Mouse (Mus musculus) heart, adult 2 months (tissue): ENCODE measurements around the gene Phactr1. TPM values are rescaled to one million over a fixed set of nuclear protein-coding genes. Genes with fewer than 3 reads are reported as not detected.

Source experiments
- DNase-seq, 2 experiments: peaks; one replicate each; pipeline ENCODE4 v3.0.0; 2021
- H3K27ac ChIP-seq: fragments of 200-600 bp; 2 replicates; pipeline ENCODE4 v1.8.1; 2022
- H3K27me3 ChIP-seq: fragments of 200-500 bp; 2 replicates; pipeline ENCODE4 v1.6.1; 2012; ENCODE audit warnings: mild to moderate bottlenecking, low read length, inconsistent platforms, mixed read lengths; ENCODE audit not compliant: control insufficient read depth, insufficient read depth
- H3K36me3 ChIP-seq: fragments of 200-500 bp; 2 replicates; pipeline ENCODE4 v1.6.1; 2012; ENCODE audit warnings: low read length, inconsistent platforms; ENCODE audit not compliant: control insufficient read depth, insufficient read depth
- H3K4me1 ChIP-seq: fragments of 200-500 bp; 2 replicates; pipeline ENCODE4 v1.6.1; 2011; ENCODE audit warnings: low read length; ENCODE audit not compliant: control insufficient read depth, insufficient read depth
- H3K4me3 ChIP-seq: fragments of 200-600 bp; 2 replicates; pipeline ENCODE4 v1.8.1; 2022
- H3K79me2 ChIP-seq: fragments of 200-500 bp; replicated peaks from 2 replicates; pipeline ENCODE4 v1.6.1; 2012; ENCODE audit warnings: mild to moderate bottlenecking, inconsistent platforms, low read length, moderate library complexity, mixed read lengths; ENCODE audit not compliant: control insufficient read depth, insufficient read depth
- H3K9ac ChIP-seq: fragments of 200-500 bp; 2 replicates; pipeline ENCODE4 v1.6.1; 2012; ENCODE audit warnings: low read depth, mild to moderate bottlenecking, control low read depth, inconsistent platforms, low read length, mixed read lengths
- CTCF ChIP-seq: fragments of 200-600 bp; IDR thresholded peaks from 2 replicates; pipeline ENCODE4 v1.8.1; 2022; ENCODE audit warnings: antibody characterized with exemption, mild to moderate bottlenecking, moderate library complexity
- EP300 ChIP-seq: fragments of 200-500 bp; IDR thresholded peaks from 2 replicates; pipeline ENCODE4 v1.6.1; 2011; ENCODE audit warnings: low read depth, low read length, control low read depth; ENCODE audit not compliant: insufficient read depth
- POLR2A ChIP-seq: fragments of 200-500 bp; IDR thresholded peaks from 2 replicates; pipeline ENCODE4 v1.6.1; 2011; ENCODE audit warnings: mild to moderate bottlenecking, low read depth, low read length, control low read depth; ENCODE audit not compliant: insufficient read depth
- WGBS: fragments of 180-500 bp; shearing (Covaris S2); methylation state at CpG from one replicate; pipeline ENCODE4 v1.1.7; 2018; 5-methylcytosine and 5-hydroxymethylcytosine counted together
- intact Hi-C: fragments of 180-260 bp; cut with DNase I; formaldehyde crosslinking; loops from one replicate; pipeline ENCODE4 v1.15.1; 2025
- polyA plus RNA-seq: library from polyadenylated mRNA; depleted of rRNA; stranded (reverse); fragments of >200 nt; gene quantifications from 2 replicates; pipeline ENCODE4 v1.2.3, GENCODE M21; 2012
- total RNA-seq, 2 experiments: library from RNA; stranded (reverse); gene quantifications; 2 replicates each; pipeline ENCODE4 v1.2.3; 2021

Phactr1 gene
- total and polyA plus RNA-seq, 3 experiments: 3.0 to 5.5 (median 4.6) TPM

DNA sequence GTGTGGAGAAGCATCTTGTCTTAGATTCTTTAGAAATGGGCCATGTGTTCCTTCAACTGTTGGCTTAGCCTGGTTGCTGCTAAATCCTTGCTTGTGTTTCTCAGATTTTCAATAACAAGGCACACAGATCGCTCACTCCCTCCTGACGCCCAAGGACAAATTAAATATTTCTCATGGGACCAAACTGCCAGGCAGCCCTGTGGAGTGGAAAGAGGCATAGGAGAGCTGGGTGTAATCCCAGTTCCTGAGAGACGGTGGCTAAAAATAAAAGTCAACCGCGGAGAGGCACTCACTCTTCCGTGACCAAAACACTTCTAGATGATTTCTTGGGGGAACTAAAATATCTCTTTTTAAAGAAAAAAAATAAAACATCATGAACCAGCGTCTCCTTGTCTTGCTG, 143.5 kb downstream of the Phactr1 start:
- Histone ChIP-seq H3K79me2 (no peaks in the 10 kb centered on the region), H3K4me1 (no peaks in the 10 kb centered on the region), H3K27me3 (no peaks in the 10 kb centered on the region), H3K27ac (no peak overlapping the region), H3K9ac (no peak overlapping the region), H3K36me3 (no peaks in the 10 kb centered on the region), H3K4me3 (no peak overlapping the region)
- 64% methylated on average over 7 of the region's 7 CpGs for WGBS
- DNase-seq: peak in 1 of 2 experiments; percentile 6
- TF ChIP-seq POLR2A (no peak), EP300 (no peak), CTCF (no peak)
- intact Hi-C loops: loop anchor here (5.0 kb wide), 1 partner anchor 58 kb away; no protein-coding TSS in a partner anchor

DNA sequence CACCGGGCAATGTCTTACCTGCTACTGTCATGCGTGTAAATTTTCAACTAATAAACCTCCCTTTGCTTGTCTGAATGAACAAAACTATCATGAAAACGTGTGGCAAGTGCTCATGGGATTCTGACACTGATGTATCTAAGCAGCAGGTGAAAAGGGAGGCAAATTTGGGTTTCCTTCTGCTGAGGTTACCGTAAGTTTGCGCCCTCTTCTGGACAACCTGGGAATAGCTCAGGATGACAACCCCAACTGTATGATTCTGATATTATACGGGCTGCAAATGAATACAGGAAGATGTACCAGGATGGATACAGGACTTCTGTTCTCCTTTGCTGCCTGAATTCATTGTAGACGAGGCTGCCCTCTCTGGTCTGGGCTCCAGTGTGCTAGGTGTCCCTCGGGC, 146.2 kb downstream of the Phactr1 start:
- peak; percentile 16 to 52 for DNase-seq
- H3K27me3 ChIP-seq: no peaks in the 10 kb centered on the region
- no peak overlapping the region for H3K4me3 ChIP-seq
- H3K27ac ChIP-seq: no peak overlapping the region
- intact Hi-C loops: no loop called here
- TF ChIP-seq POLR2A (no peak), EP300 (no peak), CTCF (peak; percentile 85)
- 62% methylated on average over 8 of the region's 8 CpGs for WGBS
- H3K79me2 ChIP-seq: no peaks in the 10 kb centered on the region
- H3K9ac ChIP-seq: no peak overlapping the region
- no peaks in the 10 kb centered on the region for H3K4me1 ChIP-seq
- no peaks in the 10 kb centered on the region for H3K36me3 ChIP-seq

DNA sequence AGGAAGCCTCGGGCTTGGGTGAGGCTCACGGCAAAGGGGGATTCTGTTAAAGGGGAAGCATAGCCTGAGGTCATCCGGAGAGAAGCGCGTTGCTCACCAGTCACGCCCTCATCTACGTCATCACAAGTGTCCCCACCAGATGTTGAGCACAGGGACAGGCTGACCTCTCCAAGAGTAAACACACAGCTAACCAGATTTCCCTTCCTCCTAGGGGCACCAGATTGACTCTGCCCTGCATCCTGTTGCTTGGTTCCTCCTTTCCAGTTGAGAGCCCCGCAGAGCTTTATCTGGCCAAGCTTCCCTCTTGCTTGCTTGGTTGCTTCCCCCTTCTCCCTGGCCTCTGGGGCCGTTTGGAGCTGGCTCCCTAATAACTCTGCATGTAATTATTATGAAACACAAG, 148.6 kb downstream of the Phactr1 start:
- intact Hi-C loops: no loop called here
- Histone ChIP-seq H3K79me2 (no peaks in the 10 kb centered on the region), H3K4me1 (no peaks in the 10 kb centered on the region), H3K36me3 (no peaks in the 10 kb centered on the region), H3K27me3 (no peaks in the 10 kb centered on the region), H3K9ac (no peak overlapping the region), H3K27ac (no peak overlapping the region), H3K4me3 (no peak overlapping the region; the same call in 1 of the 2 replicates)
- TF ChIP-seq CTCF (no peak), POLR2A (no peak), EP300 (no peak)
- peak; percentile 42 to 67 for DNase-seq
- WGBS: 8% methylated on average over 9 of the region's 9 CpGs

DNA sequence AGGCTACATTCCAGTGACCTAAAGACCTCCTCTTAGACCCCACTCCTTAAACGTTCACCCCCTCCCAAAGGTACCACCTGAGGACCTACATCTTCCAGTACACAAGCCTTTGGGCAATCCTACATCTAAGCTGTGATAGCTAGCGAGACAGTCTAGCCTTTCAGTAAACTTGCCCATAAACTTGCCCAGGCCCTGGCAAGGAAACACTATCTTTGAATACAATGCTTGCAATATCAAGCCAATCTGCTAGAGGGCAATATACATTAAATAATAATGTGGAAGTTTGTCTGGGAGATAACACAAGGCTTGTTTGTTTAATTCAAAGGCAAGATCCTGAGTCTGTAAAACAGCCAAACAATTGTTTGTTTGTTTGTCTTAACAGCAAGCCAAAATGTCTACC, 155.0 kb downstream of the Phactr1 start:
- no peak overlapping the region for H3K27ac ChIP-seq
- no peaks in the 10 kb centered on the region for H3K36me3 ChIP-seq
- intact Hi-C loops: loop anchor here (5.0 kb wide), 2 partner anchors 47 to 257 kb away; no protein-coding TSS in a partner anchor
- TF ChIP-seq POLR2A (no peak), EP300 (no peak), CTCF (peak; percentile 71)
- 48% methylated on average over 2 of the region's 2 CpGs for WGBS
- no peaks in the 10 kb centered on the region for H3K79me2 ChIP-seq
- no peak overlapping the region for H3K4me3 ChIP-seq
- no peaks in the 10 kb centered on the region for H3K4me1 ChIP-seq
- peak in 1 of 2 experiments; percentile 10 for DNase-seq
- H3K27me3 ChIP-seq: no peaks in the 10 kb centered on the region
- no peak overlapping the region for H3K9ac ChIP-seq

- Histone ChIP-seq H3K79me2 (no peaks in the 10 kb centered on the region), H3K4me1 (no peaks in the 10 kb centered on the region), H3K36me3 (no peaks in the 10 kb centered on the region), H3K9ac (no peak overlapping the region), H3K27me3 (no peaks in the 10 kb centered on the region), H3K4me3 (no peak overlapping the region), H3K27ac (no peak overlapping the region)
- intact Hi-C loops: loop anchor here (5.0 kb wide), 2 partner anchors 43 to 253 kb away; no protein-coding TSS in a partner anchor
- TF ChIP-seq CTCF: no peak
- TF ChIP-seq POLR2A: no peak
- no peak for TF ChIP-seq EP300
- no peak for DNase-seq
- 66% methylated on average over 2 of the region's 2 CpGs for WGBS
Measured at GRCm38 (mm10) chr13:42839358-42839757, 158.9 kb downstream of the Phactr1 start.

DNA sequence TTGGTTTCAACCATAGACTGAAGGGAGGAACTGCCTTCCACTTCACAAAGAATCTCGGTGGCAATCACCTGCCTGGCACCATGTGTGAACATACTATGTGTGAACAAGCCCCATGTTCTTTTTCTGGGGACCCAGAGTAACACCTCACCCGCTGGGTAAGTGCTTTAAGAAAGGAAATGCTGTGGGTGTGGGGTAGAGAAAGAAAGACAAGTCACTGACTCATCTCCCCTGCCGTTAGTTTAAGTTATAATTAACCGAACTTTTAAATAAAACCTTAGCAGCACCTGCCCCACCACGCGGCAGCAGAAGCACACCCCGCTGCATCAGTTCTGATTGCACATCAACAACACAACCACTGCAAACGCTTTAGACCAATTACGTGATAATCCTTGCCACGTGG, 171.7 kb downstream of the Phactr1 start:
- no peaks in the 10 kb centered on the region for H3K79me2 ChIP-seq
- TF ChIP-seq EP300: no peak
- no peaks in the 10 kb centered on the region for H3K27me3 ChIP-seq
- no peaks in the 10 kb centered on the region for H3K36me3 ChIP-seq
- H3K4me3 ChIP-seq: no peak overlapping the region
- no peak overlapping the region for H3K9ac ChIP-seq
- 76% methylated on average over 10 of the region's 10 CpGs for WGBS
- intact Hi-C loops: no loop called here
- DNase-seq: no peak
- H3K27ac ChIP-seq: no peak overlapping the region
- no peaks in the 10 kb centered on the region for H3K4me1 ChIP-seq
